Mouse (Mus musculus) kidney, embryonic 15.5 days (tissue): Measurements from ENCODE around the gene Tgm1. TPM values are rescaled to one million over a fixed set of nuclear protein-coding genes. Genes with fewer than 3 reads are reported as not detected.
"Not testable (repeated sequence)": the region's sequence is repeated elsewhere in the genome, so short reads cannot be mapped to it uniquely, and the experiment has no call there.

ENCODE experiments used
- ATAC-seq: fragments of 200-750 bp; cut with Nextera tagmentation; replicated peaks from 2 replicates; pipeline ENCODE4 v1.8.0; 2017; ENCODE audit warnings: moderate TSS enrichment; ENCODE audit not compliant: low FRiP score
- H3K27ac ChIP-seq: fragments of 300-500 bp; sonication (generic); 2 replicates; pipeline ENCODE4 v1.5.1; 2015; ENCODE audit warnings: mild to moderate bottlenecking, inconsistent platforms
- H3K27me3 ChIP-seq: fragments of 300-500 bp; sonication (generic); 2 replicates; pipeline ENCODE4 v1.6.1; 2015; ENCODE audit warnings: inconsistent platforms
- H3K36me3 ChIP-seq: fragments of 300-500 bp; sonication (generic); 2 replicates; pipeline ENCODE4 v1.6.1; 2015; ENCODE audit warnings: inconsistent platforms
- H3K4me1 ChIP-seq: fragments of 300-500 bp; sonication (generic); 2 replicates; pipeline ENCODE4 v1.6.1; 2015; ENCODE audit warnings: inconsistent platforms
- H3K4me2 ChIP-seq: fragments of 300-500 bp; sonication (generic); 2 replicates; pipeline ENCODE4 v1.6.1; 2015; ENCODE audit warnings: moderate library complexity, mild to moderate bottlenecking, inconsistent platforms
- H3K4me3 ChIP-seq: fragments of 300-500 bp; sonication (generic); replicated peaks from 2 replicates; pipeline ENCODE4 v1.5.1; 2015; ENCODE audit warnings: mild to moderate bottlenecking, inconsistent platforms
- H3K9ac ChIP-seq: fragments of 300-500 bp; sonication (generic); 2 replicates; pipeline ENCODE4 v1.6.1; 2015; ENCODE audit warnings: mild to moderate bottlenecking, inconsistent platforms
- H3K9me3 ChIP-seq: fragments of 300-500 bp; sonication (generic); replicated peaks from 2 replicates; pipeline ENCODE4 v1.6.1; 2016; ENCODE audit warnings: inconsistent platforms
- WGBS: fragments of 180-500 bp; shearing (Covaris S2); methylation state at CpG from one replicate; pipeline ENCODE4 v1.1.7; 2015; ENCODE audit warnings: mixed read lengths; 5-methylcytosine and 5-hydroxymethylcytosine counted together
- polyA plus RNA-seq: library from polyadenylated mRNA; unstranded; fragments of >200 nt; fragmentation: Nextera tagmentation; extraction: Ambion mirVana; gene quantifications from 2 replicates; pipeline ENCODE4 v1.2.1, GENCODE M21; 2015

Tgm1 gene
- polyA plus RNA-seq = 2.1 TPM in 2 replicates

GRCm38 (mm10) chr14:55713729-55714122, at the start of gene Tgm1:
TSS of gene Tgm1 (minus strand) at chr14:55713926.
- Histone ChIP-seq H3K27ac (peak within 1 kb of the TSS; percentile 51; the same call in 1 of the 2 replicates), H3K27me3 (peaks cover 16% of the 10 kb centered on the region), H3K4me2 (peak within 1 kb of the TSS; percentile 58), H3K36me3 (peaks cover 26% of the 10 kb centered on the region), H3K4me1 (peaks cover 16% of the 10 kb centered on the region), H3K9me3 (no peaks in the 10 kb centered on the region), H3K9ac (no peak within 1 kb of the TSS), H3K4me3 (peak within 1 kb of the TSS; percentile 31)
- 28% methylated on average over 4 of the region's 4 CpGs for WGBS
- no peak; the same call in 1 of the 2 replicates for ATAC-seq

GRCm38 (mm10) chr14:55763166-55763565, 49.4 kb upstream of the Tgm1 start:
- H3K4me2 ChIP-seq = peak overlapping the region; percentile 93; the same call in 1 of the 2 replicates
- no peak for ATAC-seq
- peak overlapping the region; percentile 66 for H3K27ac ChIP-seq
- H3K4me1 ChIP-seq = peaks cover 42% of the 10 kb centered on the region
- H3K27me3 ChIP-seq = peaks cover 67% of the 10 kb centered on the region
- WGBS = 56% methylated on average over 7 of the region's 7 CpGs
- H3K4me3 ChIP-seq = no peak overlapping the region
- H3K36me3 ChIP-seq = no peaks in the 10 kb centered on the region
- no peaks in the 10 kb centered on the region for H3K9me3 ChIP-seq
- H3K9ac ChIP-seq = no peak overlapping the region

GRCm38 (mm10) chr14:55762001-55762821, 48.5 kb upstream of the Tgm1 start:
- Histone ChIP-seq H3K27ac (peak overlapping the region; percentile 66), H3K9me3 (no peaks in the 10 kb centered on the region), H3K4me1 (peaks cover 39% of the 10 kb centered on the region), H3K9ac (peak overlapping the region; percentile 58), H3K27me3 (peaks cover 58% of the 10 kb centered on the region), H3K4me3 (peak overlapping the region; percentile 53), H3K4me2 (peak overlapping the region; percentile 93), H3K36me3 (no peaks in the 10 kb centered on the region)
- WGBS = under 1% methylated on average over 75 of the region's 77 CpGs
- peak; percentile 71 for ATAC-seq

GRCm38 (mm10) chr14:55761163-55761562, 47.4 kb upstream of the Tgm1 start, which contains the start of gene Ltb4r2:
TSS of gene Ltb4r2 (plus strand) at chr14:55761428.
- Histone ChIP-seq H3K4me2 (peak within 1 kb of the TSS; percentile 93), H3K9me3 (no peaks in the 10 kb centered on the region), H3K9ac (peak within 1 kb of the TSS; percentile 58), H3K4me1 (peaks cover 39% of the 10 kb centered on the region), H3K27me3 (peaks cover 50% of the 10 kb centered on the region), H3K4me3 (peak within 1 kb of the TSS; percentile 53), H3K27ac (no peak within 1 kb of the TSS), H3K36me3 (peaks cover 7% of the 10 kb centered on the region; the same call in 1 of the 2 replicates)
- no peak for ATAC-seq
- WGBS = 82% methylated on average over 6 of the region's 6 CpGs

GRCm38 (mm10) chr14:55760156-55760555, 46.4 kb upstream of the Tgm1 start:
- H3K9ac ChIP-seq = 0 out of 2 replicates have a peak overlapping the region, but pooled peaks have one; percentile 33
- H3K4me1 ChIP-seq = peaks cover 39% of the 10 kb centered on the region
- peaks cover 41% of the 10 kb centered on the region for H3K27me3 ChIP-seq
- H3K4me3 ChIP-seq = peak overlapping the region; percentile 27
- peaks cover 17% of the 10 kb centered on the region for H3K36me3 ChIP-seq
- H3K4me2 ChIP-seq = peak overlapping the region; percentile 55
- H3K27ac ChIP-seq, H3K9me3 ChIP-seq: not testable (repeated sequence)
- 0 out of 2 replicates have a peak, but pooled peaks have one; percentile 15 for ATAC-seq
- 0% methylated on average over 6 of the region's 6 CpGs for WGBS

- 19% methylated on average over 8 of the region's 8 CpGs for WGBS
- H3K4me3 ChIP-seq = peak within 1 kb of the TSS; percentile 15; the same call in 1 of the 2 replicates
- H3K9ac ChIP-seq = no peak within 1 kb of the TSS; the same call in 1 of the 2 replicates
- H3K4me1 ChIP-seq = peaks cover 38% of the 10 kb centered on the region
- peaks cover 35% of the 10 kb centered on the region for H3K36me3 ChIP-seq
- H3K27ac ChIP-seq = peak within 1 kb of the TSS; percentile 70
- H3K9me3 ChIP-seq = no peaks in the 10 kb centered on the region
- ATAC-seq = peak; percentile 40; the same call in 1 of the 2 replicates
- H3K27me3 ChIP-seq = peaks cover 25% of the 10 kb centered on the region
- peak within 1 kb of the TSS; percentile 43 for H3K4me2 ChIP-seq
Measured at GRCm38 (mm10) chr14:55758363-55758784, 44.6 kb upstream of the Tgm1 start, which contains the start of gene Cideb. TSS of gene Cideb (minus strand) at chr14:55758458.

GRCm38 (mm10) chr14:55757566-55757965, 43.8 kb upstream of the Tgm1 start:
- peak overlapping the region; percentile 43; the same call in 1 of the 2 replicates for H3K4me2 ChIP-seq
- peaks cover 30% of the 10 kb centered on the region for H3K4me1 ChIP-seq
- no peak for ATAC-seq
- WGBS = 84% methylated on average over 6 of the region's 6 CpGs
- peaks cover 17% of the 10 kb centered on the region for H3K27me3 ChIP-seq
- no peak overlapping the region for H3K4me3 ChIP-seq
- H3K9ac ChIP-seq = no peak overlapping the region
- no peaks in the 10 kb centered on the region for H3K9me3 ChIP-seq
- peaks cover 43% of the 10 kb centered on the region for H3K36me3 ChIP-seq
- 0 out of 2 replicates have a peak overlapping the region, but pooled peaks have one; percentile 52 for H3K27ac ChIP-seq

- WGBS = 92% methylated on average over 10 of the region's 10 CpGs
- ATAC-seq = no peak
- Histone ChIP-seq H3K27ac (no peak overlapping the region), H3K36me3 (peaks cover 64% of the 10 kb centered on the region), H3K9ac (no peak overlapping the region), H3K4me1 (peaks cover 36% of the 10 kb centered on the region), H3K27me3 (no peaks in the 10 kb centered on the region), H3K9me3 (no peaks in the 10 kb centered on the region), H3K4me3 (peak overlapping the region; percentile 75), H3K4me2 (peak overlapping the region; percentile 96)
Measured at GRCm38 (mm10) chr14:55747051-55747847, 33.5 kb upstream of the Tgm1 start.

- H3K4me3 ChIP-seq = peak overlapping the region; percentile 75
- H3K4me1 ChIP-seq = peaks cover 36% of the 10 kb centered on the region
- WGBS = under 1% methylated on average over 31 of the region's 31 CpGs
- peaks cover 57% of the 10 kb centered on the region for H3K36me3 ChIP-seq
- peak overlapping the region; percentile 96 for H3K4me2 ChIP-seq
- H3K9ac ChIP-seq = peak overlapping the region; percentile 84
- no peak; the same call in 1 of the 2 replicates for ATAC-seq
- no peaks in the 10 kb centered on the region for H3K27me3 ChIP-seq
- H3K9me3 ChIP-seq = no peaks in the 10 kb centered on the region
- H3K27ac ChIP-seq = peak overlapping the region; percentile 48; the same call in 1 of the 2 replicates
Measured at GRCm38 (mm10) chr14:55745861-55746237, 32.1 kb upstream of the Tgm1 start.

GRCm38 (mm10) chr14:55745180-55745860, 31.6 kb upstream of the Tgm1 start, which contains the start of the genes Dhrs1 and Nop9:
TSS of gene Dhrs1 (minus strand) at chr14:55745690.
TSS of gene Nop9 (plus strand) at chr14:55745693.
- H3K9me3 ChIP-seq = no peaks in the 10 kb centered on the region
- 1% methylated on average over 48 of the region's 48 CpGs for WGBS

GRCm38 (mm10) chr14:55743711-55744110, 30.0 kb upstream of the Tgm1 start:
- Histone ChIP-seq H3K4me3 (peak overlapping the region; percentile 3), H3K9ac (no peak overlapping the region), H3K36me3 (peaks cover 56% of the 10 kb centered on the region), H3K4me2 (peak overlapping the region; percentile 42), H3K27ac (no peak overlapping the region), H3K9me3 (no peaks in the 10 kb centered on the region), H3K27me3 (no peaks in the 10 kb centered on the region), H3K4me1 (peaks cover 36% of the 10 kb centered on the region)
- peak; percentile 74 for ATAC-seq
- 20% methylated on average over 10 of the region's 10 CpGs for WGBS

More at GRCm38 (mm10) chr14:55745180-55745860, 31.6 kb upstream of the Tgm1 start, which contains the start of the genes Dhrs1 and Nop9:
- Histone ChIP-seq H3K4me3 (peak within 1 kb of the TSS; percentile 75), H3K4me1 (peaks cover 36% of the 10 kb centered on the region), H3K27ac (peak within 1 kb of the TSS; percentile 48), H3K27me3 (no peaks in the 10 kb centered on the region), H3K36me3 (peaks cover 57% of the 10 kb centered on the region), H3K9ac (peak within 1 kb of the TSS; percentile 84), H3K4me2 (peak within 1 kb of the TSS; percentile 96)
- ATAC-seq = peak; percentile 88
